Mouse (Mus musculus) hindbrain, embryonic 15.5 days (tissue): ENCODE data around the gene Snrpd2. TPM values are rescaled to one million over a fixed set of nuclear protein-coding genes. Genes with fewer than 3 reads are reported as not detected.

Experiments
- ATAC-seq: fragments of 200-750 bp; cut with Nextera tagmentation; 2 replicates; pipeline ENCODE4 v1.8.0; 2017; ENCODE audit warnings: low read depth, moderate number of reproducible peaks, moderate TSS enrichment; ENCODE audit not compliant: low FRiP score
- H3K27ac ChIP-seq: fragments of 300-500 bp; sonication (generic); replicated peaks from 2 replicates; pipeline ENCODE4 v1.5.1; 2015; ENCODE audit warnings: mild to moderate bottlenecking, inconsistent platforms
- H3K27me3 ChIP-seq: fragments of 300-500 bp; sonication (generic); 2 replicates; pipeline ENCODE4 v1.6.1; 2015; ENCODE audit warnings: control low read depth, inconsistent platforms
- H3K36me3 ChIP-seq: fragments of 300-500 bp; sonication (generic); 2 replicates; pipeline ENCODE4 v1.6.1; 2015; ENCODE audit warnings: control low read depth, inconsistent platforms
- H3K4me1 ChIP-seq: fragments of 300-500 bp; sonication (generic); replicated peaks from 2 replicates; pipeline ENCODE4 v1.6.1; 2015; ENCODE audit warnings: control low read depth, inconsistent platforms
- H3K4me2 ChIP-seq: fragments of 300-500 bp; sonication (generic); 2 replicates; pipeline ENCODE4 v1.6.1; 2015; ENCODE audit warnings: moderate library complexity, mild to moderate bottlenecking, inconsistent platforms
- H3K4me3 ChIP-seq: fragments of 300-500 bp; sonication (generic); 2 replicates; pipeline ENCODE4 v1.5.1; 2015; ENCODE audit warnings: mild to moderate bottlenecking, inconsistent platforms
- H3K9ac ChIP-seq: fragments of 300-500 bp; sonication (generic); 2 replicates; pipeline ENCODE4 v1.6.1; 2015; ENCODE audit warnings: inconsistent platforms
- H3K9me3 ChIP-seq: fragments of 300-500 bp; sonication (generic); 2 replicates; pipeline ENCODE4 v1.6.1; 2016; ENCODE audit warnings: control low read depth, inconsistent platforms
- WGBS: fragments of 180-500 bp; shearing (Covaris S2); methylation state at CpG from one replicate; pipeline ENCODE4 v1.1.7; 2015; 5-methylcytosine and 5-hydroxymethylcytosine counted together
- polyA plus RNA-seq: library from polyadenylated mRNA; unstranded; fragments of >200 nt; fragmentation: Nextera tagmentation; extraction: Ambion mirVana; gene quantifications from 2 replicates; pipeline ENCODE4 v1.2.1, GENCODE M21; 2015

The Snrpd2 gene
- polyA plus RNA-seq: 116 and 118 TPM in 2 replicates

- peak; percentile 93 for ATAC-seq
- Histone ChIP-seq H3K27ac (peak within 1 kb of the TSS; percentile 86), H3K9ac (peak within 1 kb of the TSS; percentile 68), H3K9me3 (no peaks in the 10 kb centered on the region), H3K36me3 (peaks cover 27% of the 10 kb centered on the region), H3K4me3 (peak within 1 kb of the TSS; percentile 62), H3K27me3 (no peaks in the 10 kb centered on the region), H3K4me1 (peaks cover 28% of the 10 kb centered on the region), H3K4me2 (peak within 1 kb of the TSS; percentile 86)
- WGBS: under 1% methylated on average over 24 of the region's 24 CpGs
Measured at GRCm38 (mm10) chr7:19149626-19150025, at the start of gene Snrpd2. Snrpd2 (plus strand) TSS chr7:19149722.

- WGBS: 95% methylated on average over 1 of the region's 1 CpGs
Measured at GRCm38 (mm10) chr7:19100290-19100689, 49.2 kb upstream of the Snrpd2 start.

GRCm38 (mm10) chr7:19103741-19104140 is 45.8 kb upstream of the Snrpd2 start:
- no peak overlapping the region for H3K4me3 ChIP-seq
- no peak overlapping the region for H3K27ac ChIP-seq
- no peaks in the 10 kb centered on the region for H3K27me3 ChIP-seq
- peaks cover 18% of the 10 kb centered on the region; the same call in 1 of the 2 replicates for H3K36me3 ChIP-seq
- H3K4me1 ChIP-seq: no peaks in the 10 kb centered on the region
- H3K4me2 ChIP-seq: no peak overlapping the region
- no peak for ATAC-seq
- no peak overlapping the region for H3K9ac ChIP-seq
- H3K9me3 ChIP-seq: 0 out of 2 replicates have a peak, but pooled peaks cover 3% of the 10 kb centered on the region

More at GRCm38 (mm10) chr7:19100290-19100689, 49.2 kb upstream of the Snrpd2 start:
- H3K4me1 ChIP-seq: peaks cover 16% of the 10 kb centered on the region
- no peak overlapping the region for H3K9ac ChIP-seq
- peaks cover 18% of the 10 kb centered on the region; the same call in 1 of the 2 replicates for H3K36me3 ChIP-seq
- ATAC-seq: no peak
- H3K27me3 ChIP-seq: 0 out of 2 replicates have a peak, but pooled peaks cover 9% of the 10 kb centered on the region
- 0 out of 2 replicates have a peak, but pooled peaks cover 3% of the 10 kb centered on the region for H3K9me3 ChIP-seq
- no peak overlapping the region for H3K4me2 ChIP-seq
- H3K27ac ChIP-seq: no peak overlapping the region
- H3K4me3 ChIP-seq: no peak overlapping the region

GRCm38 (mm10) chr7:19104486-19104885 is 45.0 kb upstream of the Snrpd2 start:
- 0 out of 2 replicates have a peak, but pooled peaks cover 3% of the 10 kb centered on the region for H3K9me3 ChIP-seq
- ATAC-seq: no peak
- H3K27ac ChIP-seq: no peak overlapping the region
- H3K4me2 ChIP-seq: no peak overlapping the region
- 82% methylated on average over 2 of the region's 2 CpGs for WGBS
- no peaks in the 10 kb centered on the region for H3K4me1 ChIP-seq
- peaks cover 18% of the 10 kb centered on the region; the same call in 1 of the 2 replicates for H3K36me3 ChIP-seq
- H3K9ac ChIP-seq: no peak overlapping the region
- H3K27me3 ChIP-seq: no peaks in the 10 kb centered on the region
- H3K4me3 ChIP-seq: no peak overlapping the region

DNA sequence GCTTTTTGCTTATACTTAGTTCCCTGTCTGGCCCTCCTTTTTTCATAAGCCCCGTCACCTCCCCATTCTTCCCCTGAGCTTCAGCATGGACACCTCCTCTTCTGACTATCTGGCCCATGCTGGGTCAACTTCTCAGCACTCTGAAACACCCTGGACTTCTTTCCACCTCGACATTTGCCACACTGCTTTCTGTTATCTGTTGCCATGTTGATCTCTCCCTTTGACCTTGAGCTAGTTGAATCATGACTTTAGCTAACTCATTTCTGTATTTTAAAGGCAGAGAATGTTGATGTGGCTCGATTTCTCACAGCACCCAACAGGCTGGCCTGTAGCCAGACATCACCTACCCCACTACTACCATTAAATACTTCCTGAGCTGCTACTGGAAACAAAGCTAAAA is 42.1 kb upstream of the Snrpd2 start:
- 64% methylated on average over 3 of the region's 3 CpGs for WGBS
- H3K4me3 ChIP-seq: no peak overlapping the region
- 0 out of 2 replicates have a peak, but pooled peaks cover 3% of the 10 kb centered on the region for H3K9me3 ChIP-seq
- H3K4me1 ChIP-seq: no peaks in the 10 kb centered on the region
- no peak overlapping the region for H3K9ac ChIP-seq
- no peaks in the 10 kb centered on the region for H3K27me3 ChIP-seq
- no peak overlapping the region for H3K4me2 ChIP-seq
- H3K27ac ChIP-seq: no peak overlapping the region
- no peak for ATAC-seq
- H3K36me3 ChIP-seq: peaks cover 18% of the 10 kb centered on the region; the same call in 1 of the 2 replicates

- no peaks in the 10 kb centered on the region for H3K4me1 ChIP-seq
- no peak overlapping the region for H3K9ac ChIP-seq
- ATAC-seq: no peak
- H3K27me3 ChIP-seq: 0 out of 2 replicates have a peak, but pooled peaks cover 3% of the 10 kb centered on the region
- WGBS: 94% methylated on average over 1 of the region's 1 CpGs
- H3K4me2 ChIP-seq: no peak overlapping the region
- H3K36me3 ChIP-seq: no peaks in the 10 kb centered on the region
- no peaks in the 10 kb centered on the region for H3K9me3 ChIP-seq
- no peak overlapping the region for H3K27ac ChIP-seq
- H3K4me3 ChIP-seq: no peak overlapping the region
Measured at GRCm38 (mm10) chr7:19109565-19109964, 40.0 kb upstream of the Snrpd2 start.

GRCm38 (mm10) chr7:19118028-19118771 is 31.3 kb upstream of the Snrpd2 start, which contains the start of gene Gm4969:
Gm4969 (minus strand) TSS chr7:19118368.
- H3K36me3 ChIP-seq: no peaks in the 10 kb centered on the region
- peaks cover 28% of the 10 kb centered on the region for H3K4me1 ChIP-seq
- peak within 1 kb of the TSS; percentile 69 for H3K4me2 ChIP-seq
- H3K4me3 ChIP-seq: peak within 1 kb of the TSS; percentile 38
- peak within 1 kb of the TSS; percentile 33; the same call in 1 of the 2 replicates for H3K27ac ChIP-seq
- no peaks in the 10 kb centered on the region for H3K9me3 ChIP-seq
- WGBS: 15% methylated on average over 64 of the region's 64 CpGs
- H3K9ac ChIP-seq: peak within 1 kb of the TSS; percentile 7; the same call in 1 of the 2 replicates
- H3K27me3 ChIP-seq: 0 out of 2 replicates have a peak, but pooled peaks cover 2% of the 10 kb centered on the region
- peak; percentile 75 for ATAC-seq

GRCm38 (mm10) chr7:19119083-19119482 is 30.4 kb upstream of the Snrpd2 start:
- Histone ChIP-seq H3K4me1 (peaks cover 28% of the 10 kb centered on the region), H3K9me3 (no peaks in the 10 kb centered on the region), H3K27ac (peak overlapping the region; percentile 33; the same call in 1 of the 2 replicates), H3K4me2 (peak overlapping the region; percentile 69), H3K36me3 (no peaks in the 10 kb centered on the region), H3K4me3 (no peak overlapping the region), H3K27me3 (no peaks in the 10 kb centered on the region), H3K9ac (no peak overlapping the region)
- WGBS: 92% methylated on average over 8 of the region's 8 CpGs
- ATAC-seq: peak; percentile 10; the same call in 1 of the 2 replicates

- Histone ChIP-seq H3K4me1 (peaks cover 28% of the 10 kb centered on the region), H3K9me3 (no peaks in the 10 kb centered on the region), H3K27ac (peak within 1 kb of the TSS; percentile 75), H3K36me3 (no peaks in the 10 kb centered on the region), H3K4me3 (peak within 1 kb of the TSS; percentile 69), H3K27me3 (no peaks in the 10 kb centered on the region), H3K9ac (peak within 1 kb of the TSS; percentile 81), H3K4me2 (peak within 1 kb of the TSS; percentile 69)
- WGBS: 3% methylated on average over 34 of the region's 34 CpGs
- ATAC-seq: peak; percentile 91
Measured at GRCm38 (mm10) chr7:19119631-19120429, 29.7 kb upstream of the Snrpd2 start, which contains the start of gene Fbxo46. Fbxo46 (plus strand) TSS chr7:19119859.

- H3K27ac ChIP-seq: no peak overlapping the region
- no peaks in the 10 kb centered on the region for H3K9me3 ChIP-seq
- no peaks in the 10 kb centered on the region for H3K27me3 ChIP-seq
- peaks cover 28% of the 10 kb centered on the region for H3K4me1 ChIP-seq
- 96% methylated on average over 4 of the region's 4 CpGs for WGBS
- H3K9ac ChIP-seq: no peak overlapping the region
- no peak overlapping the region for H3K4me3 ChIP-seq
- H3K4me2 ChIP-seq: no peak overlapping the region
- no peak for ATAC-seq
- no peaks in the 10 kb centered on the region for H3K36me3 ChIP-seq
Measured at GRCm38 (mm10) chr7:19121686-19122085, 27.8 kb upstream of the Snrpd2 start.

GRCm38 (mm10) chr7:19124713-19125112 is 24.8 kb upstream of the Snrpd2 start:
- H3K36me3 ChIP-seq: no peaks in the 10 kb centered on the region
- 88% methylated on average over 6 of the region's 6 CpGs for WGBS
- H3K27ac ChIP-seq: no peak overlapping the region
- ATAC-seq: no peak
- no peak overlapping the region for H3K4me3 ChIP-seq
- H3K4me2 ChIP-seq: no peak overlapping the region
- H3K4me1 ChIP-seq: peaks cover 17% of the 10 kb centered on the region
- no peaks in the 10 kb centered on the region for H3K27me3 ChIP-seq
- H3K9me3 ChIP-seq: no peaks in the 10 kb centered on the region
- no peak overlapping the region for H3K9ac ChIP-seq
